Mouse (Mus musculus) embryo, embryonic 11.5 days (tissue): ENCODE data around the gene Dram1.

Experiments
- DNase-seq: peaks from one replicate; pipeline ENCODE4 v3.0.0-alpha.2; 2012; ENCODE audit warnings: low read depth, low spot score

The Dram1 gene

DNA sequence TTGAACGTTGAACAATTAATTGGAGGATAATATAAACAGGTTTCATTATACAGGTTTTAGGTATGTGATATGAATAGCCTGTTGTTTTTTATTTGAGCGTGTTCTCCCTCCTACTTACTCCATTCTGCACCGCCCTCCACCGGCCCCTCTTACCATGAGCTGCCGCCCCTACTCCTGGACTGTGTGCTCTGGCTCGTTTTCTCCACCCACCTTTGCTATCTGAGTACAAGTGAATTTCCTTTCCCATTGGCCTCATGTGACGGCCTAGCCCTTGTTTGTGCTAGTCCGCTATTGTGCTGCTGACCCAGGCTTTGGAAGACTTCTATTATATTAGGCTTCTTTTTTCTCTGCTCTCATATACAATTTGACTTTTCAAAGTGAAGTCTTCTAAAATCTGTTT is 91.6 kb downstream of the Dram1 start:
- DNase-seq, result no peak

DNA sequence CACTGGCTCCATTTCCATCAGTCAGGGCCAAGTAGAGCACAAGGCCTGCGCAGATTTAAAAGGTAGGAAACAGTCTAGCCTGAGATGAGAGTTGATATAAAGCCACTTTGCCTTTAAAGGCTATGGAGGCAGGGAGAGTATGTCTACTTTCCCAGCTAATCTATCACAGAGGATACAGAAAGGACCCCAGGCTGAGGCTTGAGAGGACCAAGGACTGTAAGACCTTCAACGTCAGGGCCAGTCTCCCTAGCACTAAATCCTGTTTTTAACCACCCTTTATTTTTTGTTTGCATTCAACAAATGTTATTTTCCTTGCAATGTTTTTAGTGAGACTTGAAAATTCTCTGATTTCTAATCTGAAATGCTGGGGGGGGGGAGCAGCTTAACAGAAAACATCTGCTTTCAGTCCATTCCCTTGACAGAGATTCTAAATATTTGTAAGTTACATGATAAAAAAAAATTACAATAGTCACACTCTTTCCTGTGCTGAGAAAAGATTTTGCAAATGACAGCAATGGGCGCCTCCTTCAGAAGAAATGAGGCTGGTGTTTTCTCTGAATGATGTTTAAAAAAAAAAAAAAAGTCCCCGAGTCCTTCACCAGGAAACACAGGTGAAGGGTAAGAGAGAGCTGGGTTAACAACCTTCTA is 94.4 kb downstream of the Dram1 start:
- no peak for DNase-seq

DNA sequence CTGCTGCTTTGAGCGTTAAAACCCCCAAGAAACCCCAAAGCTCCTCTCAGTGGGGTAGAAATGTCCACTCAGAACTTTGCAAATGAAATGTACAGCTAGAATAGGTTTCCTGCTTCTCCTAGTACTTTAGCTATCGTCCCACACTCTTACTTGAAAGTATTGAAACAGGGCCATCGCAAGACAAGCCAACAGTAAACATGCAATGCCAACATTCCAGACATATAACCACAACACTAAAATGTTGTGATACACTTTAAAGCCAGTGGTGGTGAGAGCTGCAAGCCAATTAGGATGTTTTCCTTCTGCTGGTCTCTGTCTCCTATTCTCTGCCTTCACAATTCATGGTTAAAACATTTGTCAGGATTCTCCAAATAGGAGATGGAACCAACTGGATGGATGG is 97.2 kb downstream of the Dram1 start:
- no peak for DNase-seq

DNA sequence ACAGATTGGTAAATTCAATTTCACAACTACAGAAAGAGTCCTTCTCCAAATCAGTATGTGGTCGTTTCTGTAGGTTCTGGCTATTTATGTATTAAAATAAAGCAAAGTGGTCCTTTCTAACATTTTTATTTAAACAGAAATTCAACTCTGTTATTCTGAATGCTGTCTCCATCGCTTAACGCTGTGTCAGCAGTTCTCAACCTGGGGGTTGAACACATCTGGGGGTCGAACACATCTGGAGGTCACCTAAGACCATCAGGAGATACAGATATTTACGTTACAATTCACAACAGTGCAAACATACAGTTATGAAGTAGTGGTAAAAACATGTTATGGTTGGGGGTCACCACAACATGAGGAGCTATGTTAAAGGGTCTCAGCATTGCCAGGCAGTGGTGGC is 104.8 kb downstream of the Dram1 start:
- no peak for DNase-seq
